Mouse (Mus musculus): ENCODE measurements at regions not wholly inside any gene's neighbourhood (a gene's known extent, or its start where the extent isn't known, plus 50 kb on each side); places are given as distances from the start of the nearest gene placed in this dataset.

DNA sequence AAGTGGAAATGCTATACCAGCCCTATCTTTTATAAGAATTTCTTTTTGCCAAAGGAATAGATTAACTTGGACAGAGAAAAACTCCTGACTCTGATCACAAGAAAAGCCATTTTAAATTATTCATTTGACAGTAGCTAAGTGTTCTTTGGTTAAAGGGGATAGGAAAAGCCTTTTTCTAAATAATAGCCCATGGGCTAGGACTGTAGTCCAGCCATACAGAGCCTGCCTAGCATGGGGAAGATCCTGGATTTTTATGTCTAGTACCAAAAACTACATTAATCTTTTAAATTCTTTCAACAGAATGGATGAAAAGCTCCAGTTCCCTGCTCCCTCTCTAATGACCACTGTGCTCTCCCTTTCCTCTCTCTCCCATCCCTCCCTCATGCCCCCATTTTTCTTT lies 208.5 kb downstream of the Rnf152 start:
- TF ChIP-seq CTCF (IDR thresholded peaks at IDR 0.05; ENCODE audit: extremely low read depth, insufficient read length, insufficient replicate concordance, low read depth, low read length) (no peak), POLR2A (IDR thresholded peaks at IDR 0.05; ENCODE audit: low read depth, low read length) (no peak)
